Mouse (Mus musculus) kidney, adult 2 months (tissue): ENCODE measurements around the gene Mettl7a2. TPM values are rescaled to one million over a fixed set of nuclear protein-coding genes. Genes with fewer than 3 reads are reported as not detected.

Experiments
- DNase-seq: peaks from one replicate; pipeline ENCODE4 v3.0.0; 2021
- H3K27ac ChIP-seq: fragments of 200-500 bp; 2 replicates; pipeline ENCODE4 v1.5.1; 2012; ENCODE audit warnings: low read depth, low read length, control low read depth, inconsistent platforms; ENCODE audit not compliant: insufficient read depth
- H3K27me3 ChIP-seq: fragments of 200-500 bp; replicated peaks from 2 replicates; pipeline ENCODE4 v1.6.1; 2012; ENCODE audit warnings: mild to moderate bottlenecking, moderate library complexity, low read length, inconsistent platforms; ENCODE audit not compliant: control insufficient read depth, insufficient read depth
- H3K36me3 ChIP-seq: fragments of 200-500 bp; 2 replicates; pipeline ENCODE4 v1.6.1; 2012; ENCODE audit warnings: mild to moderate bottlenecking, moderate library complexity, low read length, inconsistent platforms; ENCODE audit not compliant: control insufficient read depth, insufficient read depth
- H3K4me1 ChIP-seq: fragments of 200-500 bp; 2 replicates; pipeline ENCODE4 v1.6.1; 2011; ENCODE audit warnings: low read length; ENCODE audit not compliant: control insufficient read depth, insufficient read depth
- H3K4me3 ChIP-seq: fragments of 200-500 bp; 2 replicates; pipeline ENCODE4 v1.5.1; 2011; ENCODE audit warnings: mild to moderate bottlenecking, low read depth, low read length, control low read depth; ENCODE audit not compliant: insufficient read depth
- CTCF ChIP-seq: fragments of 200-500 bp; conservative IDR thresholded peaks from 2 replicates; pipeline ENCODE4 v1.5.1; 2011; ENCODE audit warnings: low read depth, mild to moderate bottlenecking, control low read depth, low read length, moderate library complexity, mixed read lengths; ENCODE audit not compliant: insufficient read depth, insufficient read length
- POLR2A ChIP-seq: fragments of 200-500 bp; IDR thresholded peaks from one replicate; pipeline ENCODE4 v1.6.1; 2011; ENCODE audit warnings: low read depth, low read length, control low read depth
- WGBS: fragments of 180-500 bp; shearing (Covaris S2); methylation state at CpG from one replicate; pipeline ENCODE4 v1.1.7; 2018; 5-methylcytosine and 5-hydroxymethylcytosine counted together
- polyA plus RNA-seq: library from polyadenylated mRNA; depleted of rRNA; stranded (reverse); fragments of >200 nt; gene quantifications from 2 replicates; pipeline ENCODE4 v1.2.3, GENCODE M21; 2012

Gene Mettl7a2
- polyA plus RNA-seq, 1 experiment, result 74.0 TPM

DNA sequence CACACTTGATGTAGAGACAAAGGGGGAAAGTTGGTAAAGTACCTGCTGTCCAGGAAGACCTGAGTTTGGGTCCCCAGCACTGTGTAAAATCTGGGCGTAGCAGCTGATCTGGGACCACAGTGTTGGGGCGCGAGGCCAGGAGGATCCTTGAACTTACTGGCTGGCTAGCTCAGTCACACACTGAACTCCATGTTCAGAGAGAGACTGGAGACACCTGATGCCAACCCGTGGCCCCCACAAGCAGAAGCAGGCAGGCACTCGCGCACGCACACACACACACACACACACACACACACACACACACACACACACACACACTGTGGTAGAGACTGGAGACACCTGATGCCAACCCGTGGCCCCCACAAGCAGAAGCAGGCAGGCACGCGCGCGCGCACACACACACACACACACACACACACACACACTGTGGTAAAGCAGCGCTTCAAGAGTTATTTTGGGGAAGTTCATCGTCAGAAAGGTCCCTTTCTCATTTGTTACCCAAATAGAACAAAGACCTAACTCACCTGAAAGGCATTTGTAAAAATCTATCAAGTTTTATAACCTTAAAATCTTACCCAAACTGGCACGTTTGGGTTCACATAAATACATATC, 35.3 kb downstream of the Mettl7a2 start:
- TF ChIP-seq CTCF, result no peak
- Histone ChIP-seq H3K27me3 (no peaks in the 10 kb centered on the region), H3K36me3 (no peaks in the 10 kb centered on the region), H3K27ac (no peak overlapping the region), H3K4me3 (no peak overlapping the region), H3K4me1 (peaks cover 16% of the 10 kb centered on the region)
- 74% methylated on average over 16 of the region's 16 CpGs for WGBS
- DNase-seq, result no peak

DNA sequence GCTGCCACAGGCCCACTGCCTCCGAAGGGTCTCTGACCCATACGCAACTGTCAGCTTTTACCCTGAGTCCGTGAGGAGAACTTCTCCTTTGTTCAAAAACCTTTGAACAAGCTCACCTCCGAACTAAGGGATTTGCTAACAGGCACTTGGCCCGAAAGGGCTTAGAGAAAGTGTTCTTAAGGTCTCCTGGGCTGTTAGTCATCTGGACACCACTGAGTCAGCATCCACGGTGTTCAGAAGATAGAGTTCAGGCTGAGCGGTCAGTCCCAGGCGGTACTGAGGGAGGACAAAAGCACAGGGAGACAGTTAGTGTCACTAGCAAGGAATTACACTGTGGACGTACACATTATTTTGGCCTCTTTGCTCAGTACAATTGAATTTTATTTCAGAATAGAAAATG, 35.9 kb downstream of the Mettl7a2 start:
- 54% methylated on average over 9 of the region's 9 CpGs for WGBS
- no peak for DNase-seq
- no peak overlapping the region for H3K4me3 ChIP-seq
- H3K4me1 ChIP-seq, result peaks cover 16% of the 10 kb centered on the region
- TF ChIP-seq POLR2A (no peak), CTCF (no peak)
- H3K27ac ChIP-seq, result no peak overlapping the region
- H3K27me3 ChIP-seq, result no peaks in the 10 kb centered on the region
- 0 out of 2 replicates have a peak, but pooled peaks cover 2% of the 10 kb centered on the region for H3K36me3 ChIP-seq

DNA sequence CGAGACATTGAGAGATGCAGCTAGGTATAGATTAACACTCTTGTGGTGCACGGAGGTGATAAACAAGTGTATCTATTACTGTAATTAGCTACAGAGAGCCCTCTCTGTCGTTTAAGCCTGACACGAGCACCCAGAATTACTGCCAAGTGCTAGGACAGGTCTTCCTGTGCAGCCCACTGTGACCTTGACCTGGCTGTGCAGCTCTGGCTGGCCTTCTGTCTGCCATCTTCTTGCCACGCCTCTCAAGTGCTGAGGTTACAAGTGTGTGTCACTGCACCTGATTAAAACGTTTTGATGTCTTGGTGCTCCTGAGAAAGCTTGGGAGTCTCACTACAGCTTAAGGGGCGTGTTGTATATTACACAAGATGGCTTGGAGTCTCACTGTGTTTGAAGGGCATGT, 38.1 kb downstream of the Mettl7a2 start:
- Histone ChIP-seq H3K27me3 (no peaks in the 10 kb centered on the region), H3K4me1 (peaks cover 16% of the 10 kb centered on the region), H3K36me3 (peaks cover 4% of the 10 kb centered on the region; the same call in 1 of the 2 replicates), H3K4me3 (no peak overlapping the region), H3K27ac (no peak overlapping the region)
- 49% methylated on average over 7 of the region's 7 CpGs for WGBS
- no peak for TF ChIP-seq POLR2A
- TF ChIP-seq CTCF, result no peak
- DNase-seq, result no peak

GRCm38 (mm10) chr15:100391599-100391998, 38.6 kb downstream of the Mettl7a2 start:
- no peaks in the 10 kb centered on the region for H3K27me3 ChIP-seq
- peaks cover 16% of the 10 kb centered on the region for H3K4me1 ChIP-seq
- no peak for TF ChIP-seq POLR2A
- no peak for TF ChIP-seq CTCF
- H3K27ac ChIP-seq, result no peak overlapping the region
- 93% methylated on average over 7 of the region's 7 CpGs for WGBS
- no peak for DNase-seq
- H3K4me3 ChIP-seq, result no peak overlapping the region
- peaks cover 4% of the 10 kb centered on the region; the same call in 1 of the 2 replicates for H3K36me3 ChIP-seq

GRCm38 (mm10) chr15:100393016-100393415, 40.0 kb downstream of the Mettl7a2 start:
- peaks cover 4% of the 10 kb centered on the region; the same call in 1 of the 2 replicates for H3K36me3 ChIP-seq
- WGBS, result 79% methylated on average over 11 of the region's 11 CpGs
- H3K4me1 ChIP-seq, result peaks cover 13% of the 10 kb centered on the region
- DNase-seq, result no peak
- no peaks in the 10 kb centered on the region for H3K27me3 ChIP-seq
- H3K27ac ChIP-seq, result no peak overlapping the region
- no peak for TF ChIP-seq POLR2A
- TF ChIP-seq CTCF, result no peak
- H3K4me3 ChIP-seq, result no peak overlapping the region

- Histone ChIP-seq H3K4me1 (peaks cover 8% of the 10 kb centered on the region; the same call in 1 of the 2 replicates), H3K27me3 (no peaks in the 10 kb centered on the region), H3K36me3 (peaks cover 4% of the 10 kb centered on the region; the same call in 1 of the 2 replicates), H3K27ac (no peak overlapping the region), H3K4me3 (no peak overlapping the region)
- 95% methylated on average over 3 of the region's 3 CpGs for WGBS
- TF ChIP-seq POLR2A (no peak), CTCF (no peak)
- no peak for DNase-seq
Measured at GRCm38 (mm10) chr15:100395561-100395960, 42.6 kb downstream of the Mettl7a2 start.

DNA sequence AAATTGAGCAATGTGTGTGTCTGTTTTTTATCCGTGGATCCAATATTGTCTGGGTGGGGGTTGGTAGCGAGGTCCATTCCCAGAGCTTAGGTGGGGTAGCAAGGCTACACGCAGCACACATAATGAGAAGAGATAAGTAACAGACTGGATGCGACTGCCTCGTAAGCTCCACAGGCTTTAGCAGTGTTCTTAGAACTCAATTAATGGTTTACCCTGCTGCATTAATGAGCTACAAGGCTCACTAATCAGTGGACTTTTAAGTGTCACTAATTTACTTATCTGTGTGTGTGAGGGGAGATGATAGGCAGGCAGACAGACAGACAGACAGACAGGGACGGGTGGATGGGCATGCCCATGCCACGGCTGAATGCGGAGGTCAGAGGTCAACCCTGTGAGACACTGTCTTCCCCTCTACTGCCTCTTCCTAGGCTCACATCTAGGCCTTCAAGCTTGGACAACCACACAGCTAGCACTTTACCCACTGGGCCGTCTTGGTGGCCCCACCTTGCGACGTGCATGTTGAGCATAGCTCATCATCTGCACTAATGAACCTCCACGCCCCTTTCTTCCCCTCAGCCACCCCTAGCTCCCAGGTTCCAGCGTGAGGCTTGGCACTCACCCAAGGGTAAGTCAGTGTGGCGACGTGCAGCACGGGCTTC, 47.7 kb downstream of the Mettl7a2 start:
- TF ChIP-seq CTCF (no peak), POLR2A (no peak)
- no peak overlapping the region for H3K4me3 ChIP-seq
- peak overlapping the region; percentile 6; the same call in 1 of the 2 replicates for H3K27ac ChIP-seq
- peaks cover 24% of the 10 kb centered on the region for H3K4me1 ChIP-seq
- no peaks in the 10 kb centered on the region for H3K27me3 ChIP-seq
- WGBS, result 41% methylated on average over 16 of the region's 16 CpGs
- H3K36me3 ChIP-seq, result no peaks in the 10 kb centered on the region; the same call in 1 of the 2 replicates
- peak; percentile 91 for DNase-seq
